Mouse (Mus musculus) intestine, postnatal 0 days (tissue): ENCODE results near the gene Acsf2. TPM values are rescaled to one million over a fixed set of nuclear protein-coding genes. Genes with fewer than 3 reads are reported as not detected.

Experiments used
- ATAC-seq: fragments of 200-750 bp; cut with Nextera tagmentation; 2 replicates; pipeline ENCODE4 v1.8.0; 2017; ENCODE audit warnings: mild to moderate bottlenecking, moderate TSS enrichment, moderate library complexity
- H3K27ac ChIP-seq: fragments of 300-500 bp; sonication (generic); 2 replicates; pipeline ENCODE4 v1.5.1; 2014; ENCODE audit warnings: mild to moderate bottlenecking, low read depth, low read length, moderate library complexity
- H3K27me3 ChIP-seq: fragments of 300-500 bp; sonication (generic); replicated peaks from 2 replicates; pipeline ENCODE4 v1.6.1; 2014; ENCODE audit warnings: low read length, mixed read lengths; ENCODE audit not compliant: control insufficient read depth, insufficient read depth
- H3K36me3 ChIP-seq: fragments of 300-500 bp; sonication (generic); 2 replicates; pipeline ENCODE4 v1.6.1; 2014; ENCODE audit warnings: mild to moderate bottlenecking, moderate library complexity; ENCODE audit not compliant: control insufficient read depth, insufficient read depth
- H3K4me1 ChIP-seq: fragments of 300-500 bp; sonication (generic); replicated peaks from 2 replicates; pipeline ENCODE4 v1.6.1; 2014; ENCODE audit warnings: antibody characterized with exemption, low read length, mixed read lengths; ENCODE audit not compliant: control insufficient read depth, insufficient read depth
- H3K4me2 ChIP-seq: fragments of 300-500 bp; sonication (generic); replicated peaks from 2 replicates; pipeline ENCODE4 v1.6.1; 2014; ENCODE audit warnings: low read depth, mild to moderate bottlenecking, moderate library complexity
- H3K4me3 ChIP-seq: fragments of 300-500 bp; sonication (generic); 2 replicates; pipeline ENCODE4 v1.5.1; 2014; ENCODE audit warnings: low read depth, low read length
- H3K9ac ChIP-seq: fragments of 300-500 bp; sonication (generic); 2 replicates; pipeline ENCODE4 v1.6.1; 2014; ENCODE audit warnings: mild to moderate bottlenecking, low read depth, low read length
- H3K9me3 ChIP-seq: fragments of 300-500 bp; sonication (generic); 2 replicates; pipeline ENCODE4 v1.6.1; 2016; ENCODE audit warnings: mixed run types; ENCODE audit not compliant: control insufficient read depth
- CTCF ChIP-seq: sonication (generic); IDR thresholded peaks from 2 replicates; pipeline ENCODE4 v1.5.1; 2016; ENCODE audit warnings: low read depth, mild to moderate bottlenecking, control low read depth, antibody characterized with exemption, moderate library complexity
- WGBS: fragments of 180-500 bp; shearing (Covaris S2); extraction: QIAGEN DNeasy Blood & Tissue Kit; methylation state at CpG from one replicate; pipeline ENCODE4 v1.1.7; 2014; 5-methylcytosine and 5-hydroxymethylcytosine counted together
- polyA plus RNA-seq: library from polyadenylated mRNA; unstranded; fragments of >200 nt; fragmentation: Nextera tagmentation; extraction: Ambion mirVana; gene quantifications from 2 replicates; pipeline ENCODE4 v1.2.1, GENCODE M21; 2015

The Acsf2 gene
- polyA plus RNA-seq, 1 experiment from 2014 or later, result 6.7 TPM

- H3K36me3 ChIP-seq, result peaks cover 3% of the 10 kb centered on the region; the same call in 1 of the 2 replicates
- no peaks in the 10 kb centered on the region for H3K9me3 ChIP-seq
- ATAC-seq, result no peak
- no peak overlapping the region for H3K4me2 ChIP-seq
- H3K9ac ChIP-seq, result no peak overlapping the region
- no peak overlapping the region for H3K27ac ChIP-seq
- TF ChIP-seq CTCF, result 0 out of 2 replicates have a peak, but pooled peaks have one; percentile 2
- H3K27me3 ChIP-seq, result no peaks in the 10 kb centered on the region
- no peak overlapping the region for H3K4me3 ChIP-seq
- no peaks in the 10 kb centered on the region for H3K4me1 ChIP-seq
- WGBS, result 90% methylated on average over 5 of the region's 5 CpGs
Measured at GRCm38 (mm10) chr11:94546381-94546780, 55.3 kb downstream of the Acsf2 start.

DNA sequence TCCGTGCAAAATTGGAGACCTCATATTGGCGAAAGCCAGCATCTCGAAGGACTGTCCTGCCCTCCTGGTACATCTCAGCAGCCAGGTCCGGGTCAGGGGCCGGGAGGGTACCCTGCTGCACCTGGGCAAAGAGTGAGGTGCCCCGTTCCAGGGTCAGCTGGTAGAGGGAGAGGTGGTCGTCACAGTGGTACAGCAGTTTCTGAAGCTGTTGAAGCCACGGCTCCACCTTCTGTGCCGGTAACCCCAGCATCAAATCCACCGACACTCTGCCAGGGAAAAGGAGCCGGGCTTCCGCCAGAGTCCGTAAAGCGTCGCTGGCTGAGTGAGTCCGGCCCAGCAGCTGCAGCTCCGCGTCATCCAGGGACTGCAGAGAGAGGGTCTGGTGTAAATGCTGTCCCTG lies 57.2 kb downstream of the Acsf2 start:
- 62% methylated on average over 18 of the region's 18 CpGs for WGBS
- no peak overlapping the region for H3K4me3 ChIP-seq
- peaks cover 3% of the 10 kb centered on the region; the same call in 1 of the 2 replicates for H3K36me3 ChIP-seq
- no peaks in the 10 kb centered on the region for H3K4me1 ChIP-seq
- TF ChIP-seq CTCF, result no peak
- no peak for ATAC-seq
- no peaks in the 10 kb centered on the region for H3K9me3 ChIP-seq
- H3K27me3 ChIP-seq, result no peaks in the 10 kb centered on the region
- H3K4me2 ChIP-seq, result peak overlapping the region; percentile 45
- H3K27ac ChIP-seq, result no peak overlapping the region
- H3K9ac ChIP-seq, result no peak overlapping the region

DNA sequence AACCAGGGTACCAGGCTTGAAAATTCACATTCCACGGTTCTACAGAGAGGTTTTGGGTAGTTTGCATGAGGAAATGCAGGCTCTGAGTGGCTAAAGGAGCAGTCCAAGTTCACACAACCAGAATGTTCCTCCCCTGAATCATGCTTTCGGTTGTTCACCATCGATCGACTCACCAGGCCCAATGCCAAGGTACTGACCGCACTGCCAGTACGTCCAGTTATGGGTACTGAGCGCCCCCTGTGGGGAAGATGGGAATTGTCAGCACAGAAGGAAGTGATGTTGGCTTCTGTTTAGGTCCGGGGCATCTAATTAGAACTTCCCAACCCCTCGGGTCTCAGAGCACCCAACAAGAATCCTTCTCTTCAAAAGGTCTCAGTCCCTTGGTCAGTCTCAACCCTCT lies 57.7 kb downstream of the Acsf2 start:
- Histone ChIP-seq H3K9ac (no peak overlapping the region), H3K36me3 (peaks cover 3% of the 10 kb centered on the region; the same call in 1 of the 2 replicates), H3K4me3 (no peak overlapping the region), H3K4me1 (no peaks in the 10 kb centered on the region), H3K27ac (no peak overlapping the region), H3K27me3 (no peaks in the 10 kb centered on the region), H3K9me3 (no peaks in the 10 kb centered on the region), H3K4me2 (peak overlapping the region; percentile 45)
- peak; percentile 12; the same call in 1 of the 2 replicates for ATAC-seq
- peak; percentile 94 for TF ChIP-seq CTCF
- WGBS, result 29% methylated on average over 9 of the region's 9 CpGs

DNA sequence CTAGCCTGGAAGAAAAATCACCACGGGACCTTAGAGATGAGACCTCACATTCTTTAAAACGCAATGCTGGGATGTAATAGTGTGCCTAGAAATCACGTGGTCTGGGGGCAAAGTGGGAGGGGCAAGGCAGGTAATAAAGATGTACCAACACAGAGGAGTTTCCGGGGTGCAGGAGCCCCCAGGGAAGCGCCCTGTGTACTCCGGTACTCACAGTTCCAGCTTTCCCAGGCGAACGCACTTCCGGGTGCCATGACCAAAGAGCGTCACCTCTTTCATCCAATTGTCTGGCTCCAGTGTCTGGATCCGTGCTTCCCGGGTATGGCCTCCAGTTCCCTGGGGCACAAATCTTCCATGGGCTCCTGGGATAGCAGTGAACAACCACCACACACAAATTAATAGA lies 58.3 kb downstream of the Acsf2 start:
- H3K9ac ChIP-seq, result no peak overlapping the region
- H3K4me3 ChIP-seq, result no peak overlapping the region
- H3K4me2 ChIP-seq, result no peak overlapping the region
- H3K36me3 ChIP-seq, result peaks cover 3% of the 10 kb centered on the region; the same call in 1 of the 2 replicates
- WGBS, result 86% methylated on average over 12 of the region's 12 CpGs
- no peak for TF ChIP-seq CTCF
- ATAC-seq, result no peak
- H3K27me3 ChIP-seq, result no peaks in the 10 kb centered on the region
- H3K9me3 ChIP-seq, result no peaks in the 10 kb centered on the region
- H3K4me1 ChIP-seq, result no peaks in the 10 kb centered on the region
- H3K27ac ChIP-seq, result no peak overlapping the region

DNA sequence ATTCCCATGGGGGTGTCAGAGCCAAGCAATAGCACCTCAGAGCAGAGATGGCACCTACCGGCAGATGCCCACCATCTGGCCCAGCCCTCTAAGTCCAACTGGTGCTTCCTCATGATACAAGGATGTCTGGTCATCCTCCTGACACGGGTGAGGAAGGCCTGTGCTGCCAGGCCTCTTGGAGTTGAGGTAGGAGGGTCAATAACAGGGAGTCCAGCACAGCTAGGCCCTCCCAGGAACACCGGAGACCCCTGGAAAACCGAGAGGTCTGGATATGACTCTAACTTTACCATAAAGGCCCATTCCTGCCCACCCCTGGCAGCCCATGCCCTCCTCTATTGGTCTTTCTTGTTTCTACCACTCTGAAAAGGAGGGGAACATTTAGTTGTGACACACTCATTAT lies 59.3 kb downstream of the Acsf2 start:
- WGBS, result 79% methylated on average over 4 of the region's 4 CpGs
- no peaks in the 10 kb centered on the region for H3K4me1 ChIP-seq
- ATAC-seq, result no peak

GRCm38 (mm10) chr11:94539761-94540160 lies 61.9 kb downstream of the Acsf2 start:
- no peaks in the 10 kb centered on the region for H3K27me3 ChIP-seq
- no peak for TF ChIP-seq CTCF
- no peaks in the 10 kb centered on the region for H3K9me3 ChIP-seq
- H3K4me3 ChIP-seq, result no peak overlapping the region
- H3K4me1 ChIP-seq, result no peaks in the 10 kb centered on the region
- 85% methylated on average over 7 of the region's 7 CpGs for WGBS
- no peak overlapping the region for H3K4me2 ChIP-seq
- H3K9ac ChIP-seq, result no peak overlapping the region
- H3K27ac ChIP-seq, result no peak overlapping the region
- ATAC-seq, result no peak
- peaks cover 3% of the 10 kb centered on the region; the same call in 1 of the 2 replicates for H3K36me3 ChIP-seq

More for the DNA sequence above, 59.3 kb downstream of the Acsf2 start:
- Histone ChIP-seq H3K9ac (no peak overlapping the region), H3K36me3 (peaks cover 3% of the 10 kb centered on the region; the same call in 1 of the 2 replicates), H3K4me3 (no peak overlapping the region), H3K9me3 (no peaks in the 10 kb centered on the region), H3K27ac (no peak overlapping the region), H3K27me3 (no peaks in the 10 kb centered on the region), H3K4me2 (no peak overlapping the region)
- TF ChIP-seq CTCF, result no peak
